Mouse (Mus musculus) telencephalon, adult 2 months (tissue): ENCODE measurements at regions not wholly inside any gene's neighbourhood (a gene's known extent, or its start where the extent isn't known, plus 50 kb on each side); places are given as distances from the start of the nearest gene placed in this dataset.

ENCODE experiments used
- DNase-seq: peaks from one replicate; pipeline ENCODE4 v3.0.0-alpha.2; 2011; ENCODE audit warnings: low read depth, low spot score

DNA sequence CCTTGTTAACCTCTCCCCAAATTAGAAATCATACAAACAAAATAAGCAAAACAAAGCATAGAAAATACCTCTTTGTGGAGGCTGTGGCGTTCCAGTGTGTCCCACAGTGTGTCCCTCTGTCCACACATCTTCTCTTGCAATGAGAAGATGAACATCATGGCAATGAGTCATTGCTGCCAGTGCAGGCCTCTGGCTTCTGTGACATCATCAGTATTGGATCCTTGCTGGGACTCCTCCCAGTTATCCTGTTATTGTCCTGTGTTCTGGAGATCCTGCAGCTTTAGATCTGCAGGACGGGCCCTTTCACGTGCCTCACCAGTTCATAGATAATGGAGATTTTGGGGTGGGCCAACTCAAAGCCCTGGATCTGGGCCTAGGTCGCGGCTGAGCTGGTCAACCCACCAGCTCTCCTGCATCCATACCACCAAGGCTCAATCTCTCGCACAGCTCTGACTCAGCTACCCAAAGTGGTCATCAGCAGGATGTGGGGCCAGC is 80.9 kb downstream of the Tmem212 start:
- no peak for DNase-seq

DNA sequence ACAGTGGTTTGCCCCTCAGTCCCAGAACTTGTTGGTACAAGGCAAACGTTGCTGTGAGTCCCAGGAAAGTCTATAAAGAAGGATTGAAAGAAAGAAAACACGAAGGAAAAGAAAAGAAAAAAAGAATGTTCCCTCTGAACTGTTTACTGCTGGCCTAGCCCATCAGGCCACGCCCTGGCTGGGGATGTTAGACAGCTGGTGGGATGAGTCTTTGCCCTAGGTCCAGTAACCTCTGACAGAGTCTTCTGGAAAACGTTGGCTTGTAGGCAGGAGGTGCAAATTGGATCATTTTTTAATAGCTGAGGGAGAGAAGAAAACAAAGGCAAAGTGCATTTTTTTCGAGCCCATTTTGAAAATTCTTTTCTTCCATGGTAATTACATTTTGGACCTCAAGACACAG is 91.9 kb downstream of the Tmem212 start:
- no peak for DNase-seq

DNA sequence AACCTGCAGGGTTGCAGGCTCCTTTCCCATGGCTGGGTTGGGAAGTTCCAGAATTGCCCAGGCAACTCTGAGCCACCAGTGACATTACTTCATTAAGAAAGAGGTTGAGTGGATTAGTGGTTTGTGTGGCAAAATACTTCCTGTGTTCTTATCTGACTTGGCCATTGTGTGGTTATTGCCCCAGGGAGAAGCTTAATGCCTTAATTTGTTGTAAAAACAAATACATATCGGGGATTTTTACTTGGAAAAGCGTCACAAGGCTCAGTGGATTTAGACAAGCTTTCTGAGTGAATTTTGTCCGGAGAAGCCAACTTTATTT is 80.5 kb upstream of the Fndc3b start:
- DNase-seq, result no peak

DNA sequence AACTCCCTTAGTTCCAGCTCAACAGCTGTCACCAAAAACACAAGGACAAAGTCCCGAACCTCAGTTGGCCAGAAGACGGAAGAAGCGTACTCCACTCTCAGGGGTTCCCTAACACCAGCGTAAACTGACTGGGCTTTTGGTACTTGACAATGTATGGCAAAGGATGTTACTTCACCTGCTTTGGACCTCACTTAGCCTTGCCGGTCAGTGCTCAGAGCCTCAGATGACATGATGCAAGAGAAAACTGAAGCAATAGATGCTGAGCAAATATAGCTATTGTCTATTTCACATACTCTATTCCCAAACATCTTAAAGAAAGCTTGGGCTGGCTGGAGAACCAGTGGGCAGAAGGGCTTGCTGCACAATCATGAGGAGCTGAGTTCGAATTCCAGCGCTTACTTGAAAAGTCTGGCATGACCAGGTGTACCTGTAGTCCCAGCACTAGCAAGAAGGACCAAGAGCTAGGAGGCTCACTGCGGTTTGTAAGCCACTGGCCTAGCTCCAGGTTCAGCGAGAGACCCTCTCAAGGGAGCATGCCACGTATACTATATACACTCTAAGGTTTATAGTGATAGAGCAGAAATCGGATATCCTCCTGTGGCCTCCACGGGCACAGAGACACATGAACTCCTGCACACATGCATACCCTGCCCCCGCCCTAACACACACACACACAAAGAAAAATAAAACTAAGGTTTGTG is 80.0 kb upstream of the Fndc3b start:
- DNase-seq, result no peak

DNA sequence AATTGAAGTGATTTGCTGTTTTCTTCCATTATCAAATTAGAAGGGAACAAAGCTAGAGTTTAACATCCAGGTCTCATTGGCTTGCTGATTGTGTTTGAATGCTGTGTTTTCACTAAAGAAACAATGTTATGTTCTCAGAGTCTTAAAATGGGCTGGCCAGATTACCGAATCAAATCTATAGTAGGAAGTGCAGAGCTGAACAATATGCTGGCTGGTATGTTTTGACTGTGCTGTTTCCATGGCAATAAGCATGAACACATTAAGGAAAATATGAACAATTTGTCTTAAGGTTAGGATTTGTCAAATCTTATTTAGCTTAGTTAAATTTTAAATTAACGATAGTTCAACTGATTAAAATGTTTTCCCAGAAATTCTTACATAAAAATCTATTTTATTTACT is 72.8 kb upstream of the Fndc3b start:
- DNase-seq, result no peak

DNA sequence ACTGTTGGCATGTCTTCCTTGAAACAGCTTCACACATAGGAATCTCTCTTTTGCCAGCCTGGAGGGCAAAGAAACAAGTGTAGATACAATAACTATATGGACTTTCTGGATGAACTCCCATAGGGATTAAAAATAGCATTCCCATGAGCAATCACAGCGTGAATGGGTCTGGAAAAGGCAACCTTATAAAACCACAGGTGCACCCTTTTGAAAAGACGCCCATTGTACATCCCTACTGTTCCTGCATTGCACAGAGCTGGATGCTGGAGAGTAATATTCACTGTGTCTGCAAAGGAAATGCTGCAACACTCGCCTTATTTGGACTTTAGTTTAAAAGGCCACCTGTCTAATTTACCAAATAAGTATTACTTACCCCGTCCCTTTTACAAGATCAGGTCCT is 72.4 kb upstream of the Fndc3b start:
- no peak for DNase-seq

DNA sequence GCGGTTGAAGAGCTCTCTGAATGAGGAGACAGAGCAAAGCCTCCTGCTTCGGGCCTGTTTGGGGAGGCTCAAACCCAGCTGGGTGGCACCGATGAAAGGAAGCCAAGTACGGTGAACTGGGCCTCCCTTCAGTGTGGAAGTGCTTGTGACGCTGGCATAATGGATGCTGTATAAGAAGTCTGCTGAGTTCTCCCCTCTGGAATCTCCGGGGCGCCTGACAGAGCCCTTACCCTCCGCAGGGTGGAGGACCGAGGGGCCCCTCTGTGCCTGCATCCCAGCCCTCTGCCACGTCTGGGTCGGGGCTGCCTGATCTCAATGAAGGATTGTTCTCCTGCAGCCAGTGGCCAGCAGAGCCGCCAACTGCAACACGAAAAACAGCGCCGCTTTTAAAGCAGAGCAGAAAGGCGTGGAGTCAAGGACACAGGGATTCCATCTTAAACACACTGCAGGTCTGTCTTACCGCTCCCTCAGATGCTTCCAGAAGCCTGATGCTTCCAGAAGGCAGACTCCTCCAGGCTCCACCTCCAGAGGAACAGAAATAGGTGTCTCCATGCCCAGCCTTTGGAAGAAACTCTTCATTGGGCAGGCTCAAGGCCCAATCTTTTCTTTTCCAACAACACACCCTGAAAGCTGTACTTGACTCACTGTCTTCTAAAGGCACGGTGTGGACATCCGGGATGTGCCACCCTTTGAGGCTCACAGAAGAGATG is 71.1 kb upstream of the Fndc3b start:
- peak; percentile 63 for DNase-seq

DNA sequence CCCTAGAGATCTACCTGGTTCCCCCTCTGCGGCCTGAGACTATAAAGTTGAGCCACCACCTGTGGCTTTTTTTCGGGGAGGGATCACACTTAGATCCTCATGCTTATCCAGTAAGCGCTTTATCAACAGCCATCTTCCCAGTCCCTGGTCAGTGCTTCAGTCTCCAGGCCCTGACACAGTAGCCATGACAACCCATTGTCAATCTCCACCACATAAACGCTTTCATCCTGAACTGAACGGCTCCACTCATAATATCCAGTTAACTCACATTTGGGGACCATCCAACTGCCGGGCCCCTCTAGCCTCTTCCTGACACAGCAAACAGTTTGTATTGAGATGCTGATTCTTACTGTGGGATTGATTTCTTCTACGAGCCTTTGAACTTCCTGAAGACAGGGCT is 68.8 kb upstream of the Fndc3b start:
- no peak for DNase-seq

DNA sequence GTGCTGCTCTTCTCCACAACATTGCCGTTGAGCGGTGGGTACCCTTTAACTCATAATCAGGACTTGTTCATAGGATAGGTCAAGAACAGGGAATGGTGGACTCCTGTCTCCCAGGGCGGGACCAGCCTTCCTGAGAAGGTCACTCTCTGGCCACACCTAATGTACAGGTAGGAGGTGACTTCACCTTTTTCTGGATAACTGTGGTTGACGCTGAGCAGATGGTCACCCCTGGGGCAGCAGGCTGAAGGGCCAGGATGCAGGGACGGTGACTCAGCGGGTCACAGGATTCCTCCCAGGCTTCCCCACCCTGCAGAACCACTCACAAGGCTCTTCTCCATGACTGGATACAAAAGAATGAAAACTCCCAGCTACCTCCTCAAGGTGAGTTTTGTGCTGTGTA is 66.6 kb upstream of the Fndc3b start:
- DNase-seq, result no peak

DNA sequence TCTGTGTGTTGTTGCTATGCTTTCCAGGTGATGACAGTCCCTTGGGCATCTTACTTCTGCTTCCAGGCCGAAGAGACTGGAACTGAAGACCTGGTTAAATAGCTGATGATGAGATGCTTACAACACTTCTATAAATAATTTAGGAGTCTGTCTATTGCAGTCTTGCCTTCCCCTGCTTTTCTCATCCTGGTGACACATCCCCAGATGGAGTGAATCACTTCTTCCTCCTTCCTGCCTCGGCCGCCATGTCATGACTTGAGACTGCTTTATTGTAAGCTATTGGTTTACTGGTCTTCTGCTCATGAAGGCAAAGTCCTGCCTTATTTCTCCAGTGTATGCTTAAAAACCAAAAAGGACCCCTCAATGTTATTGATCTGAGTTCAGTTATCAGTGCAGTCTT is 62.1 kb upstream of the Fndc3b start:
- DNase-seq, result no peak

DNA sequence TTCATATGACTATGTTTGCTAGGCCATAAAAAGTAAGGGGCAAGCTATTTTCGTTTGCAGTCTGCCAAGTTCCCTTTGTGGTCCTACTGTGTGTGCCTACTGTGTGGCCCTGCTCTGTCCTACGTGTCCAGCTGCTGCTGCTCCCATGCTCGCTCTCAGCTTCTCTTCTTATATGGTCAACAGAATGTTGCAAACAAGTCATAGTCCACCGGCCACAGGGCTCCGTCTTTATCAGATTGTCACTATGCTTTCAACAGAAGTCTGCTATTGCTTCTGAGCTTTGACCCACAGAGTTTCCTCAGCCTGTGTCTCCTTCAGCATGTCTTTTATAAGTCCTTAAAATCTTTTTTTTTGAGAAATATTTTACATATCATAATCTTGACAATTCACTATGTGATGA is 58.3 kb upstream of the Fndc3b start:
- DNase-seq, result no peak

DNA sequence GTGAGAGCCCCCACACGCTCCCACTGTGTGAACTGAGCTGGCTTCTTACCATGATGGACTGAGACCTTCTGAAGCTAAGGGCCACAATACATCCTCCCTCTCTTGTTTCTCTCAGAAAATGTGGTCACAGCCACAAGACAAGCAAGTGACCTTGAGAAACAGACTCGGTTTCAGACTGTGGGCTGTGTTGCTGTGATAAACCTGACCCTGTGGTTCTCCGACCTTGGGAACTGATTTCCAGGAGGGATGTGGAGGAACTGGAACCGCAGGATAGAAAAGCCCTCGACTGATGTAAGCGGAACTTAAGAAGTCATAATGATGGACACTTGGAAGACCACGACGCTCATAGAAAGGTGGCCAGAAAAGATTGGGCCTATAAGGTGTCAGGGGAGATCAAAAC is 56.1 kb upstream of the Fndc3b start:
- no peak for DNase-seq

DNA sequence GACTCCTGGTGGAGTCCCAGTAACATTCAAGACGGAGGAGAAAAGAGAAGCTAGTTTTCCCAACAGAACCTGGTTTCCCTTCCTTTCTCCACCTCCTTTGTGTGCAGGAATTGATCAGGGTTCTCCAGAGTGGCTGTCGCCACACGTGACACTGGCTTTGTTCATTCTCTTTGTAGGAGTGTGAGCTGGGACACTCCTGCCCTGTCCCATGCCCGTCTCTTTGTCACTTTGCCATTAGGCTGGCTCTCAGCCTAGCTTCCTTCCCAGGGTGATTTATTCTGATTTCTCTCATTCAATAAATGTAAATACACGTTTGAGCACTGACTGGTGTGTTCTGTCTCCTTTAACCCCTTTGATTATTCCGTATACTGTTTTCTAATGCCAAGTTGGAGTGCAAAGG is 55.3 kb upstream of the Fndc3b start:
- no peak for DNase-seq

DNA sequence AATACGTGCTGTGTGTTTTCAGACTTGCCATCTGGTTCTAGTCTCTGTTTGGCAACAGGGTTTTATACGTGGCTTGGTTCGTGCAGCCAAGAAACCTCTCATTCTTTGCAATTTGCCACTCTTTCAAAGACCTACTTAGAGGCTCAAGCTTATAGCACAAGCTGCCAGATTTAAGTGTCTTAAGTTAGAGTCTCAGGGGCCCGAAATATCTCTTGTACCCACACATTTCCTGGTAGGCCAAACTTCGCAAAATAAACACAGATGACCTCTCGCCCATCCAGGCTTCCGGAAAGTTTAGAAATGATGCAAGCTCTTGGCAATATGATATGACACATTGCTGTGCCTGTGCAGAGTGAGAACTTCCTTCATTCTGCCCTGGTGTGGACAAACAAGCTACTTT is 54.8 kb upstream of the Fndc3b start:
- DNase-seq, result peak; percentile 78

DNA sequence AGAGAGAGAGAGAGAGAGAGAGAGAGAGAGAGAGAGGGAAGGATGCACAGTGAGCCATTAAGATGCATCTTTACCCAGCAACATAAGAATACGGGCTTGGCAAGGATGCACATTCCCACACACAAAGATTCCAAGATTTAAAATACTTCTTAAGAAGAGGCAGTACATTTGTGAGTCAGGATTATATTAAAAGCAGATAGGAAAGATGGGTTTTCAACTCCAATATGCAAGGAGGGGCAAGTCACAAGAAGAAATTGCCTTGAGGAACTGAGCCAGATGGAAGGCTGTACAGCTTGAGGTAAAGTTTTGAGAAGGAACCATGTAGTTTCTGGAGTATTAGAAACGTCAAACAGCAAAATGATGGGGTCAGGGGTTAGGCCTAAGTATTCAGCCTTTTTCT is 53.4 kb upstream of the Fndc3b start:
- peak; percentile 62 for DNase-seq

DNA sequence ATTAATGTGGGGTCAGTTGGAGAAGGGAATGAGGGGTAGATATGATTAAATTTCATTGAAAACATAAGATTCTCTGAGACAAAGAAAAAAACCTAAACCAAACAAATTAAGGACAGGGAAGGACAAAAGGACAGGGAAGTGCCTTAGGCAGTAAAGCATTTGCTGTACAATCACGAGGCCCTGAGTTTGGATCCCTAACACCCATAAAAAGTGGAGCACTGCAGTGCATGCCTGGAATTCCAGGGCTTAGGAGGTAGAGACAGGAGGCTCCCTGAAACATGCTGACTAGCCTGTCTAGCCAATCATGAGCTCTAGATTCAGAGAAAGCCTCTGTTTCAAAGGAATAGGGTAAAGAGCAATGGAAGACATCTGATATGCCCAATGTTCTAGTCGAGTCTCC is 49.9 kb upstream of the Fndc3b start:
- no peak for DNase-seq
